Mouse (Mus musculus) cerebellum, adult 2 months (tissue): ENCODE data around the gene Olfr49.

Experiments
- CTCF ChIP-seq: fragments of 200-500 bp; IDR thresholded peaks from 2 replicates; pipeline ENCODE4 v1.5.1; 2011; ENCODE audit warnings: low read depth, mild to moderate bottlenecking, control low read depth, low read length, moderate library complexity, borderline replicate concordance; ENCODE audit not compliant: insufficient read depth
- POLR2A ChIP-seq: fragments of 200-500 bp; IDR thresholded peaks from 2 replicates; pipeline ENCODE4 v1.6.1; 2011; ENCODE audit warnings: low read length, control low read depth, borderline replicate concordance; ENCODE audit not compliant: insufficient read depth

DNA sequence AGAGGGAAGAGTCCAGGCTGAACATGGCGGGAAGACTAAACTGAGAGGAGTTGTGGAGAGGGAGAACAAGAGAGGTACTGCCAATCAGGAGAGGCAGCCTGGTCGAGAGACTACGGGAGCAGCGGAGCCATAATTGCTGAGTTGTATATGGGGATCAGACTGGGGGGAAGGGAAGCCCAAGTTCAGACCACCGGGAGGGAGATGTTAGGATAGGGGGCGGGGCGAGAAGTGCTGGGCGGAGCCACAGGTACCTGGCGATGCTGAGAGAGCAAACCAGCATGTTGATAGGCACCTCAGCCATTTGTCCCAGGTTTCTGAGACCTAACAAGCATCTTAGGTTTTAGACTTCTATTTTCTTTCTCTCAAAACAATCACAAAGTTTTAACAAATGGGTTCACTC is 44.5 kb upstream of the Olfr49 start:
- no peak for TF ChIP-seq CTCF
- no peak for TF ChIP-seq POLR2A
